Mouse (Mus musculus): ENCODE data around the gene Ehmt1.

- no peak for TF ChIP-seq CTCF (IDR thresholded peaks at IDR 0.05; ENCODE audit: low read depth)
- no peak for TF ChIP-seq EP300 (IDR thresholded peaks at IDR 0.05; ENCODE audit: low read depth)
These were observed 20.1 kb downstream of the Ehmt1 start for GRCm38 (mm10) chr2:24899292-24899691.

Data from liver, postnatal 0 days (tissue).